In genomic region chr14:81193689-81194088, GRCm38 (mm10) we compare ENCODE assay signal across 21 mouse cellular contexts.
DNase-seq lines count a peak whose midpoint lies in the region; ATAC-seq and TF ChIP-seq lines count a peak whose summit lies in the region.
"Had no signal": no experiment of that assay in that cellular context is flagged by ENCODE, and none has a peak within 500 bp of the region (broad histone marks: within the 10 kb centered on the region; RNA-seq: fewer than 3 reads in every experiment).

No protein-coding gene starts in this region.

- WGBS in intestine, embryonic 15.5 days = 49% methylated on average over 3 of the region's 3 CpGs
- WGBS in intestine, embryonic 16.5 days = 45% methylated on average over 3 of the region's 3 CpGs
- WGBS in intestine, postnatal 0 days = 27% methylated on average over 3 of the region's 3 CpGs

- no peak overlapping the region for H3K4me3 ChIP-seq in intestine, embryonic 15.5 days (replicated peaks)
- H3K4me3 ChIP-seq in intestine, embryonic 16.5 days (ENCODE audit: low read length) = no peak overlapping the region
- H3K4me3 ChIP-seq in intestine, postnatal 0 days (ENCODE audit: low read depth, low read length) = no peak overlapping the region

- DNase-seq in adrenal gland, postnatal 36 days = no peak
- DNase-seq in left cerebral cortex, postnatal 25 days (ENCODE audit: low spot score in 2 of 2) = no peak
- DNase-seq: adrenal gland, adult 2 months; adrenal gland, adult 8-10 months; adrenal gland, postnatal 10 days; adrenal gland, postnatal 14 days; adrenal gland, postnatal 25 days; B cell, adult 2 months; cerebellum, adult 11 months; cerebellum, adult 11-12 months; cerebellum, adult 18-20 months; cerebellum, adult 2 months had no signal

- H3K36me3 ChIP-seq in intestine, embryonic 15.5 days = no peaks in the 10 kb centered on the region
- H3K36me3 ChIP-seq in intestine, embryonic 16.5 days (ENCODE audit: control insufficient read depth, insufficient read depth, low read length) = no peaks in the 10 kb centered on the region
- no peaks in the 10 kb centered on the region for H3K36me3 ChIP-seq in intestine, postnatal 0 days (ENCODE audit: control insufficient read depth, insufficient read depth)
- H3K36me3 ChIP-seq: G1E had no signal

- peak; percentile 75 for ATAC-seq in intestine, embryonic 15.5 days
- ATAC-seq in intestine, embryonic 16.5 days = peak; percentile 90
- ATAC-seq in intestine, postnatal 0 days = peak; percentile 69
- no peak for ATAC-seq in megakaryocyte, adult 5-6 weeks (ENCODE audit: poor library complexity, severe bottlenecking)
- ATAC-seq: activated CD4-positive, CD25-positive, alpha-beta regulatory T cell, adult 4 months; CD4-positive, CD25-positive, alpha-beta regulatory T cell, adult 4 months; Patski had no signal

- H3K4me2 ChIP-seq in intestine, embryonic 15.5 days (replicated peaks) = no peak overlapping the region
- H3K4me2 ChIP-seq in intestine, embryonic 16.5 days (ENCODE audit: low read depth, low read length) = no peak overlapping the region
- H3K4me2 ChIP-seq in intestine, postnatal 0 days (replicated peaks; ENCODE audit: low read depth) = no peak overlapping the region

- H3K27ac ChIP-seq in intestine, embryonic 15.5 days = no peak overlapping the region
- no peak overlapping the region for H3K27ac ChIP-seq in intestine, embryonic 16.5 days (ENCODE audit: low read length)
- no peak overlapping the region for H3K27ac ChIP-seq in intestine, postnatal 0 days (ENCODE audit: low read depth, low read length)

- no peaks in the 10 kb centered on the region for H3K4me1 ChIP-seq in intestine, embryonic 15.5 days (replicated peaks)
- H3K4me1 ChIP-seq in intestine, embryonic 16.5 days (ENCODE audit: control insufficient read depth, insufficient read depth, low read length) = no peaks in the 10 kb centered on the region
- no peaks in the 10 kb centered on the region for H3K4me1 ChIP-seq in intestine, postnatal 0 days (replicated peaks; ENCODE audit: control insufficient read depth, insufficient read depth, low read length)

- H3K9me3 ChIP-seq in intestine, embryonic 15.5 days = no peaks in the 10 kb centered on the region
- H3K9me3 ChIP-seq in intestine, embryonic 16.5 days (ENCODE audit: control insufficient read depth, low read length) = no peaks in the 10 kb centered on the region
- H3K9me3 ChIP-seq in intestine, postnatal 0 days (ENCODE audit: control insufficient read depth) = no peaks in the 10 kb centered on the region

- H3K27me3 ChIP-seq in intestine, embryonic 15.5 days (replicated peaks) = no peaks in the 10 kb centered on the region
- no peaks in the 10 kb centered on the region for H3K27me3 ChIP-seq in intestine, embryonic 16.5 days (replicated peaks; ENCODE audit: control insufficient read depth, insufficient read depth, low read length)
- H3K27me3 ChIP-seq in intestine, postnatal 0 days (replicated peaks; ENCODE audit: control insufficient read depth, insufficient read depth, low read length) = no peaks in the 10 kb centered on the region
- H3K27me3 ChIP-seq: CH12.LX, Patski had no signal

- H3K9ac ChIP-seq in intestine, embryonic 15.5 days = no peak overlapping the region
- H3K9ac ChIP-seq in intestine, embryonic 16.5 days (ENCODE audit: low read depth, low read length) = no peak overlapping the region
- H3K9ac ChIP-seq in intestine, postnatal 0 days (ENCODE audit: low read depth, low read length) = no peak overlapping the region

- no peak for TF ChIP-seq CTCF in intestine, postnatal 0 days (IDR thresholded peaks at IDR 0.05; ENCODE audit: low read depth)

- intact Hi-C loops in left cerebral cortex, postnatal 25 days (cut with DNase I) = no loop called here
